Mouse (Mus musculus) left cerebral cortex, adult 2 months (tissue): Measurements from ENCODE around the gene Bcl3. TPM values are rescaled to one million over a fixed set of nuclear protein-coding genes. Genes with fewer than 3 reads are reported as not detected.

Source experiments
- DNase-seq, 2 experiments: peaks; one replicate each; pipeline ENCODE4 v3.0.0; 2021 to 2022; ENCODE audit warnings: low spot score in 2 of 2, mixed read lengths in 1 of 2; ENCODE audit errors: extremely low spot score in 1 of 2
- H3K27ac ChIP-seq: fragments of 200-600 bp; 2 replicates; pipeline ENCODE4 v1.8.1; 2022
- H3K4me3 ChIP-seq: fragments of 200-600 bp; 2 replicates; pipeline ENCODE4 v1.8.1; 2022
- CTCF ChIP-seq: fragments of 200-600 bp; IDR thresholded peaks from 2 replicates; pipeline ENCODE4 v1.8.1; 2022; ENCODE audit warnings: antibody characterized with exemption, mild to moderate bottlenecking, moderate library complexity
- intact Hi-C: fragments of 180-260 bp; cut with DNase I; formaldehyde crosslinking; loops from one replicate; pipeline ENCODE4 v1.15.1; 2025
- total RNA-seq, 2 experiments: library from RNA; stranded (reverse); gene quantifications; 2 replicates each; pipeline ENCODE4 v1.2.3; 2021

The Bcl3 gene
- total RNA-seq, 2 experiments from 2014 or later, result 0.56 to 0.77 TPM

- TF ChIP-seq CTCF, result no peak
- no peak for DNase-seq
- no peak overlapping the region for H3K4me3 ChIP-seq
- intact Hi-C loops, result no loop called here
- no peak overlapping the region for H3K27ac ChIP-seq
Observed at GRCm38 (mm10) chr7:19829694-19830093, 7.1 kb upstream of the Bcl3 start.

- TF ChIP-seq CTCF, result no peak
- no peak overlapping the region for H3K4me3 ChIP-seq
- no peak for DNase-seq
- no peak overlapping the region for H3K27ac ChIP-seq
- intact Hi-C loops, result no loop called here
Observed at GRCm38 (mm10) chr7:19826756-19827155, 4.2 kb upstream of the Bcl3 start.

GRCm38 (mm10) chr7:19824182-19824973, 1.8 kb upstream of the Bcl3 start:
- H3K4me3 ChIP-seq, result no peak overlapping the region
- peak overlapping the region; percentile 22; the same call in 1 of the 2 replicates for H3K27ac ChIP-seq
- no peak for TF ChIP-seq CTCF
- peak in 1 of 2 experiments; percentile 38 for DNase-seq
- intact Hi-C loops, result no loop called here

GRCm38 (mm10) chr7:19823256-19824181, 949 bp upstream of the Bcl3 start:
- intact Hi-C loops, result no loop called here
- H3K27ac ChIP-seq, result peak overlapping the region; percentile 22; the same call in 1 of the 2 replicates

GRCm38 (mm10) chr7:19822193-19822592, 377 bp downstream of the Bcl3 start:
- TF ChIP-seq CTCF, result no peak
- DNase-seq, result no peak
- peak overlapping the region; percentile 22 for H3K4me3 ChIP-seq
- no peak overlapping the region for H3K27ac ChIP-seq
- intact Hi-C loops, result no loop called here

More at GRCm38 (mm10) chr7:19823256-19824181, 949 bp upstream of the Bcl3 start:
- TF ChIP-seq CTCF, result no peak
- DNase-seq, result no peak
- H3K4me3 ChIP-seq, result no peak overlapping the region

GRCm38 (mm10) chr7:19821633-19822032, 937 bp downstream of the Bcl3 start:
- Histone ChIP-seq H3K27ac (no peak overlapping the region), H3K4me3 (no peak overlapping the region)
- intact Hi-C loops, result no loop called here
- no peak for TF ChIP-seq CTCF
- DNase-seq, result no peak

- TF ChIP-seq CTCF, result no peak; the same call in none of the 2 replicates
- DNase-seq, result no peak
- intact Hi-C loops, result no loop called here
- Histone ChIP-seq H3K27ac (no peak overlapping the region), H3K4me3 (no peak overlapping the region)
Observed at GRCm38 (mm10) chr7:19820347-19821048, 2.1 kb downstream of the Bcl3 start.

- TF ChIP-seq CTCF, result no peak
- Histone ChIP-seq H3K27ac (no peak overlapping the region), H3K4me3 (no peak overlapping the region)
- intact Hi-C loops, result no loop called here
- DNase-seq, result no peak
Observed at GRCm38 (mm10) chr7:19818875-19819274, 3.7 kb downstream of the Bcl3 start.

- Histone ChIP-seq H3K4me3 (no peak overlapping the region), H3K27ac (no peak overlapping the region)
- TF ChIP-seq CTCF, result no peak
- DNase-seq, result no peak
- intact Hi-C loops, result no loop called here
Observed at GRCm38 (mm10) chr7:19818440-19818839, 4.1 kb downstream of the Bcl3 start.

GRCm38 (mm10) chr7:19817382-19818105, 5.0 kb downstream of the Bcl3 start:
- intact Hi-C loops, result no loop called here
- Histone ChIP-seq H3K4me3 (no peak overlapping the region), H3K27ac (no peak overlapping the region)
- DNase-seq, result no peak
- no peak for TF ChIP-seq CTCF

- intact Hi-C loops, result no loop called here
- TF ChIP-seq CTCF, result no peak
- DNase-seq, result peak; percentile 31 to 38
- Histone ChIP-seq H3K27ac (no peak overlapping the region), H3K4me3 (peak overlapping the region; percentile 44)
Observed at GRCm38 (mm10) chr7:19816224-19816771, 6.3 kb downstream of the Bcl3 start.
